In the genomic region with DNA sequence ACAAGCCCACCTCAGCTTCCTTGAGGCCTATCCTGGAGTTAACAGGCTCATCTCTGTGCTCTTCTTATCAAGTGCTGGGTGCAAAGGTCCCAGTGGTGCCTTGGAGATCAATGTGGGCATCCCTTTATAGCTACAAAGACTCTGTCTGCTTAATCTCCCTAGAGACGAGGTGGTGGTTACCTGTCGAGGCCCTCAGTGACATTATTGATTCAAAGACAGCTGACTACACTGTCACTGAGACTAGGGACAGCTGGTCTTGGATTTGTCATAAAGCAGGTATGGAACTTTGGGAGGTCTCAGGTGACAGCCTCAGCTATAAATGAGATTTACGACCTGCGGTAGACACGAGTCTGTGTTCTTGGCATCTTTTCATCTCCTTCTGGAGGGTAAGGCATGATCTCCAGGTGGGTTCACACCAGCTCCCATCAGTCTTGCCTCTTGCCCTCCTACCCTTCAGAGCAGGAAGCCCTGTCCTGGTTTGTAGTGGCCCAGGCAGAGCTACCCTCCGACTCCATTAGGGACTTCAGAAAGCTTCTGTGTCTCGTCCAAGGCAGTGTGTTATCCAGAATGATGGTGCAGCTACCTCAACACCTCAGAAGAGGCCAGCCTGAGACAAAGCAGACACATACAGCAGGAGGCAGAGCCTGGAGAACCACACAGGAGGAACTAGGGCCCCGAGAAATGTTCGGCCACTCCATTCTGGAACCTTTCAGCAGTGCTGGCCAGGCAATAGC, we compare ENCODE assay signal across 16 mouse cellular contexts.
DNase-seq lines count a peak whose midpoint lies in the region; ATAC-seq and TF ChIP-seq lines count a peak whose summit lies in the region.
"Had no signal": no experiment of that assay in that cellular context is flagged by ENCODE, and none has a peak within 500 bp of the region (broad histone marks: within the 10 kb centered on the region; RNA-seq: fewer than 3 reads in every experiment).

No protein-coding gene starts in this region.

- peak; percentile 80 for DNase-seq in heart, embryonic 10.5 days (ENCODE audit: low spot score)
- DNase-seq in heart, postnatal 10 days, result no peak
- no peak for DNase-seq in liver, embryonic 13.5 days
- DNase-seq in liver, result no peak
- DNase-seq in heart, postnatal 0 days (ENCODE audit: low spot score), result no peak
- DNase-seq in lung, postnatal 14 days, result no peak
- DNase-seq: B cell, adult 2 months; cerebellum, adult 2 months; gastrocnemius, postnatal 10 days; midbrain, embryonic 14.5 days; right cerebral cortex, postnatal 4 days; thymus, adult 2 months had no signal

- TF ChIP-seq EP300 in heart, postnatal 0 days (IDR thresholded peaks at IDR 0.05; ENCODE audit: low read depth), result no peak

- peaks cover 36% of the 10 kb centered on the region for H3K4me1 ChIP-seq in heart, embryonic 10.5 days
- peaks cover 28% of the 10 kb centered on the region for H3K4me1 ChIP-seq in liver, embryonic 13.5 days (replicated peaks)
- peaks cover 27% of the 10 kb centered on the region for H3K4me1 ChIP-seq in heart, postnatal 0 days (ENCODE audit: control insufficient read depth, insufficient read depth)
- peaks cover 13% of the 10 kb centered on the region for H3K4me1 ChIP-seq in stomach, embryonic 15.5 days
- H3K4me1 ChIP-seq: hindbrain, embryonic 13.5 days had no signal

- H3K4me2 ChIP-seq in liver, embryonic 13.5 days, result no peak overlapping the region
- no peak overlapping the region for H3K4me2 ChIP-seq in heart, postnatal 0 days (ENCODE audit: low read depth, low read length)
- H3K4me2 ChIP-seq in stomach, embryonic 15.5 days, result no peak overlapping the region
- H3K4me2 ChIP-seq: embryonic facial prominence, embryonic 12.5 days; hindbrain, embryonic 13.5 days had no signal

- no peak overlapping the region for H3K4me3 ChIP-seq in heart, embryonic 10.5 days
- no peak overlapping the region for H3K4me3 ChIP-seq in liver, embryonic 13.5 days (replicated peaks)
- H3K4me3 ChIP-seq in heart, postnatal 0 days (ENCODE audit: low read depth, low read length), result no peak overlapping the region
- H3K4me3 ChIP-seq in stomach, embryonic 15.5 days (replicated peaks), result no peak overlapping the region
- H3K4me3 ChIP-seq: embryonic facial prominence, embryonic 12.5 days; hindbrain, embryonic 13.5 days; left cerebral cortex, adult 2 months had no signal

- ATAC-seq in liver, embryonic 13.5 days (ENCODE audit: low read depth), result no peak
- no peak; the same call in 1 of the 2 replicates for ATAC-seq in heart, postnatal 0 days (ENCODE audit: insufficient read depth, low read depth)
- ATAC-seq in stomach, embryonic 15.5 days (ENCODE audit: insufficient read depth, low FRiP score, low read depth), result 0 out of 2 replicates have a peak, but pooled peaks have one; percentile 15

- no peaks in the 10 kb centered on the region for H3K27me3 ChIP-seq in heart, embryonic 10.5 days (ENCODE audit: insufficient read depth, poor library complexity, severe bottlenecking)
- no peaks in the 10 kb centered on the region for H3K27me3 ChIP-seq in liver, embryonic 13.5 days
- H3K27me3 ChIP-seq in heart, postnatal 0 days (ENCODE audit: control insufficient read depth, insufficient read depth, low read length), result no peaks in the 10 kb centered on the region
- H3K27me3 ChIP-seq in stomach, embryonic 15.5 days (replicated peaks), result no peaks in the 10 kb centered on the region
- H3K27me3 ChIP-seq: embryonic facial prominence, embryonic 12.5 days; hindbrain, embryonic 13.5 days had no signal

- no peak for TF ChIP-seq CTCF in heart, postnatal 0 days (IDR thresholded peaks at IDR 0.05; ENCODE audit: low read depth)

- no peaks in the 10 kb centered on the region for H3K36me3 ChIP-seq in heart, embryonic 10.5 days
- H3K36me3 ChIP-seq in liver, embryonic 13.5 days, result no peaks in the 10 kb centered on the region
- no peaks in the 10 kb centered on the region for H3K36me3 ChIP-seq in heart, postnatal 0 days (replicated peaks; ENCODE audit: control insufficient read depth, insufficient read depth, low read length)
- H3K36me3 ChIP-seq in stomach, embryonic 15.5 days, result no peaks in the 10 kb centered on the region
- H3K36me3 ChIP-seq: embryonic facial prominence, embryonic 12.5 days; hindbrain, embryonic 13.5 days had no signal

- H3K9ac ChIP-seq in liver, embryonic 13.5 days, result no peak overlapping the region
- H3K9ac ChIP-seq in heart, postnatal 0 days (replicated peaks; ENCODE audit: low read depth, low read length), result no peak overlapping the region
- no peak overlapping the region for H3K9ac ChIP-seq in stomach, embryonic 15.5 days
- H3K9ac ChIP-seq: embryonic facial prominence, embryonic 12.5 days; hindbrain, embryonic 13.5 days had no signal

- WGBS in heart, embryonic 10.5 days, result 35% methylated on average over 9 of the region's 9 CpGs
- WGBS in liver, embryonic 13.5 days (ENCODE audit: insufficient replicate concordance), result 58% methylated on average over 9 of the region's 9 CpGs
- whole genome bisulfite sequencing in heart, postnatal 0 days, result 57% methylated on average over 9 of the region's 9 CpGs
- WGBS in stomach, embryonic 15.5 days, result 60% methylated on average over 9 of the region's 9 CpGs

- intact Hi-C loops in heart, postnatal 10 days (cut with DNase I), result no loop called here

- no peaks in the 10 kb centered on the region for H3K9me3 ChIP-seq in heart, embryonic 10.5 days
- no peaks in the 10 kb centered on the region for H3K9me3 ChIP-seq in liver, embryonic 13.5 days (replicated peaks)
- H3K9me3 ChIP-seq in heart, postnatal 0 days (replicated peaks; ENCODE audit: control insufficient read depth, low read length), result no peaks in the 10 kb centered on the region
- H3K9me3 ChIP-seq in stomach, embryonic 15.5 days, result no peaks in the 10 kb centered on the region
- H3K9me3 ChIP-seq: embryonic facial prominence, embryonic 12.5 days; hindbrain, embryonic 13.5 days had no signal

- peak overlapping the region; percentile 76 for H3K27ac ChIP-seq in heart, embryonic 10.5 days
- peak overlapping the region; percentile 55; the same call in 1 of the 2 replicates for H3K27ac ChIP-seq in liver, embryonic 13.5 days
- peak overlapping the region; percentile 40 for H3K27ac ChIP-seq in heart, postnatal 0 days (ENCODE audit: low read depth)
- no peak overlapping the region for H3K27ac ChIP-seq in stomach, embryonic 15.5 days
- H3K27ac ChIP-seq: embryonic facial prominence, embryonic 12.5 days; hindbrain, embryonic 13.5 days; left cerebral cortex, adult 2 months had no signal
